Mouse (Mus musculus) kidney, adult 9 months (tissue): Measurements from ENCODE around the gene Ifi211.
"Not testable (repeated sequence)": the region's sequence is repeated elsewhere in the genome, so short reads cannot be mapped to it uniquely, and the experiment has no call there.

Experiments
- DNase-seq: peaks from one replicate; pipeline ENCODE4 v3.0.0; 2022

Gene Ifi211

DNA sequence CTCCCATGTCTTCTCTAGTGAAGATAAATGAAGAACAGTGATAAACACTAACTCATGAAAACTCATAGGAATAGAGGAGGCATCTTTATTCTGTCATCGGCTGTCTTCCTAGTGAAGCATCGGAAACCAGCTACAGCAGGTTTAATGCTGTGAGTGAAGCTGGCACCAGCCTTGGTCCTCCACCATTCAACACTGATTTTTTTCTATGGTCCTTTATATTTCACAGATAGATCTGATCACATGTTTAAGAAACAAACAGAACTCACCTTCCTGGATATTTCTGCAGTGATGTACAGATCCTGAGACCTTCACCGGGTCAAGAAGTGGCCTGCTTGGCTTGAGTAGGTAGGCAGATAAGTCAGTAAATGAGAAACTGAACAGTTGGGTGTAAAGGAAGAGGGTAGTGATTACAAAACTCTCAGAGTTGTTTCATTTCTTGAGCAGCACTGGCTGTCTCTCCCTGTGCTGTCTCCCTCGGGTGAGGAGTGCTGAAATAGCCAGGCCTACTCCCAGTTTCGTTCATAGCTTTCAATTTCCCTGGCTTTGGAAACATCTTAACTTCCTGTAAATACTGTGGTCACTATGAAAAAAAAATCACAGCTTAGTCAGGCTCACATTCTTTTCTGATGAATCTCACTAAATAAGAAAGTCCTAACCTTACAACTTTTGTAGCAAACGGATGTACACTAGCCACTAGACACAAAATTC, at the start of gene Ifi211:
TSS of gene Ifi211 (minus strand) at position 499 of the 708 bp plus-strand sequence.
- peak; percentile 52 for DNase-seq

GRCm38 (mm10) chr1:173961491-173961890, 48.6 kb upstream of the Ifi211 start:
- DNase-seq = not testable (repeated sequence)

GRCm38 (mm10) chr1:173959998-173960397, 47.2 kb upstream of the Ifi211 start:
- DNase-seq = not testable (repeated sequence)

DNA sequence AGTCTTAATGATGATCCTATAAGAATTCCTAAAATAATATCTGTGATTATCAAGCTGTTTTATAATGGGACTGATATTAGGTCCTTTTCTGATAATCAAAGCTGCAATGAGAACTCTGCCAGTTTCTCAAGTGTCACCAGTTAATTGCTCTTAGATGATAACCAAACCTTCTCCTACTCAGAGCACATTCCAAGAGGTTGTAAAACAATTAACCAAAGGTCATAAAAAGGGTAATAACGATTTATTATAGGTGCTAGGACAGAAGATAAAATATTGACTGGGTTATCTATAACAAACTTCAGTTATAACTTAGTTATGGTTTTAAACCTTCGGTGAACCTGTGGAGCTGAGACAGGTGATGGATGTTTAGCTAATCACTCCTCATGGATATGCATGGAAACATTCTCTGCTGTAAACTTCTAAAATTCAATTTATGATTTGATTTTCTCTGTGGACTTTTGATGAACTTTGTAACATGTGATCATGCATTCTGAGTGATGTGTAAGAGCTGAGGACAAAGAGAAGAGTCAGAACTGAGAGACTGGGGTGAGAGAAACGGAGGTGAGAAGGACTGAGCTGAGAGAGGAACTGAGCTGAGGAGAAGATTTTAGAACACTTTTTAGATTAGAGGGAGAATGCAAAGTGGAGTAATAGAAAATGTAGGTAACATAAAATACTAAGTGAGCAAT, 43.1 kb upstream of the Ifi211 start:
- DNase-seq = not testable (repeated sequence)

- DNase-seq = no peak
Measured at GRCm38 (mm10) chr1:173955071-173955796, 42.4 kb upstream of the Ifi211 start.

GRCm38 (mm10) chr1:173953563-173953962, 40.7 kb upstream of the Ifi211 start:
- no peak for DNase-seq

- not testable (repeated sequence) for DNase-seq
Measured at GRCm38 (mm10) chr1:173949044-173949443, 36.2 kb upstream of the Ifi211 start.

DNA sequence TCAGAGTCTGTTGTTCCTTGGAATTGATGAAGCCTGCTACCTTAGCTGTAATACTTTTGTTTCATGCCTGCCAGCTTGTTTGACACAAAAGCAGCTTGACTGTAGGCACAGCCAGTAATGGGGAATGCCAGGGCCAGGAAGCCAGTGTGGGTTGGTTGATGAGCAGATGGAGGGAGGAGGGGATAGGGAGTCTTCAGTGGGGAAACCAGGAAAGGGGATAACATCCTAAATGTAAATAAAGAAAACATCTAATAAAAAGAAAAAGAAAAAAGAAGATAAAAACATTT, 29.9 kb upstream of the Ifi211 start:
- not testable (repeated sequence) for DNase-seq

DNA sequence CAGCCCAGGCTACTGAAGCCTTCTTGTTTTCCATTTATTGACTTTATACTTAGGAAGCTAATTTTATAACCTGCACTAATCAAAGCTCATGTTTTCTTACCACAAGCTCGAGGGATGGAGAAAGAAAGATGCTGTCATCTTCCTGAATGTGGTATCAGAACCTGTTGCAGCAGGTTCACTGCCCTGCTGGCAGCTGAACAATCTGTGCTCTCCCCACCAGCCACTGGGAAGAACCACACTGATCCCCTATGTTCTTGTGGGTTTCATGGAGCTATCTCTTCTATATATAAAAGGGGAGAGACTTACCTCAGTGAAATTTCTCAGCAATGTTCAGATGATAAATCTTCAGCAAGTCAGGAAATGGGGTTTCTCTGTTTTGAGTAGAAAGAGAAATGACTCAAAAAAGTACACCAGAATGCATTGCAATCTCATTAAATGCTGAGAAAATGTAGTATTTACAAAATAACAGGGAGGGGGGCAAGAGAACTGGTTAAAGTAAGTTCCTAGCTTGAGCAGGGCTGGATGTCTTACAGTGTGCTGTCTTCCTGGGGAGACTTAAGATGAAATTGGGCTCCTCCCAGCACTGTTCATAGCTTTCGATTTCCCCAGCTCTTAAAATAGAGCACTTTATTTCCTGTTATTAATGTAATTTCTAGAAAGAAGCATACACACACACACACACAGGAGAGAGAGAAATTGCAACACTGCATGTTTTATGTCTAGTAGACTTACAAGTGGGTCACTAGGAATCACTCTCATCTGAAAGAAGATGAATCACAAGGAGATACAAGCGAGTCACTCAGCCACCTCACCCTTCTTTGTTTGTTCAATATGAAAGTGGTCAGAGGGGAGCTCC, 29.3 kb upstream of the Ifi211 start, which contains the start of the genes Mndal and Ifi203:
TSS of gene Mndal (minus strand) at position 568 of the 856 bp plus-strand sequence.
TSS of gene Ifi203 (minus strand) at position 749 of the 856 bp plus-strand sequence.
- DNase-seq = peak; percentile 8

DNA sequence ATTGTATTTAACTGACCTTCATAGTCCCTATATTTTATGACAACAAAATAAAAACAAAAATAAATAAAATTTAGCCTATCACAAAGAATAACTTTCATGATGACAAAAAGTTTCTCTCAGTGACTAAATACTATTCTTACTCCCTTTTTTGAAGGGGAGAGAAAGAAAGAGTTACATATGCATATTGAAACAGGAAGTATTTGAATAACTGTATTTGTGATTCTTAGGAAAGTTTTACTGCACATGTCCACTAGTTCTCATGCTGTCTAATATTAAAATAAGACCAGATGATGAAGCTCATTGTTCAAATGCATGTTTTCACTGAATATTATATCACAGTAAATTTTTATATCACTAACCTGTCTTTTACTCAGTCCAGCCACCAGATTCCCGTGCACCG, 28.7 kb upstream of the Ifi211 start:
- not testable (repeated sequence) for DNase-seq

- DNase-seq = not testable (repeated sequence)
Measured at GRCm38 (mm10) chr1:173919279-173919678, 6.4 kb upstream of the Ifi211 start.

GRCm38 (mm10) chr1:173914559-173914958, 1.7 kb upstream of the Ifi211 start:
- DNase-seq = no peak

DNA sequence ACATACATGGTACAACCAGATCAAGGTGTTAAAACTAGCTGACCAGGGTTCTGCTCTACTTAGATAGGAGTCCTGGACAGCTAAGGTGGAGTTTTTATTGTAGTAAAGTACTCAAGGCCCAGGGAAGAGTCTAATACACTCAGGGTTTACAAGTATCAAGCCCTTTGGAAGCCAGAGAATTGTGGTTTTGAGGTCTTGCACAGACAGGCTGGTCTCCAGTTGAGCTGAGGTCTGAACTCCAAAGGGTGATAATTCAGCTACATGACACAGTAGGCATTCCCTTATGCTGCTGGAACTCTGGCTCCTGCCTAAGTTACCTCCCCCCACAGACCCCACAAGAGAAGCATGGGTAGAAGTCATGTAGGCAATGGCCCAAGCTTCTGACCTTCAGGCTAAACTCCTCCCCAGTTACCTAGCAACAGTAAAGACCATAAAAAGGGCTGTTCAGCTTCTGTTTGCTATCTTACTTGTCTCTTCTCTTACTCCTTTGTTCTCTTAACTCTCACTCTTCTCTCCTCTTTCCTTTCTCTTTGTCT, 478 bp upstream of the Ifi211 start:
- DNase-seq = not testable (repeated sequence)

- no peak for DNase-seq
Measured at GRCm38 (mm10) chr1:173911808-173912464, 910 bp downstream of the Ifi211 start.

DNA sequence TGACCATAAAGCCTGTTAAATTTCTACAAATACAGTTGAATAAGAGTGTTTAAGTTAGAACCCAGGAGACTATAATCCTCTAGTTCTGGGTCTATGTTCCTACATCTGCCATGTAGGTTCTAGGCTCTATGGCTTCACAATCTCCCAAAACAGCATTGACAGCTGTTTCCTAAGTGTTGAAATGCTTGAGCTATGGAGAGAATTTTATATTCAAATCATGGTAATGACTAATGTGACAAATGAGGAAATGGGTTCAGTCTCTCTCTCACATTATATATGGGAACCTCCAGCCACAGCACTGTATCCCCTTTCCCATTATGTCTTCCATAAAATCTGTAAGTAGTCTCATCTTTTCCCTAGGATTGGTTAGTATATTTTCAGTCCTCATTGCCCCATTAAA, 4.5 kb downstream of the Ifi211 start:
- not testable (repeated sequence) for DNase-seq

DNA sequence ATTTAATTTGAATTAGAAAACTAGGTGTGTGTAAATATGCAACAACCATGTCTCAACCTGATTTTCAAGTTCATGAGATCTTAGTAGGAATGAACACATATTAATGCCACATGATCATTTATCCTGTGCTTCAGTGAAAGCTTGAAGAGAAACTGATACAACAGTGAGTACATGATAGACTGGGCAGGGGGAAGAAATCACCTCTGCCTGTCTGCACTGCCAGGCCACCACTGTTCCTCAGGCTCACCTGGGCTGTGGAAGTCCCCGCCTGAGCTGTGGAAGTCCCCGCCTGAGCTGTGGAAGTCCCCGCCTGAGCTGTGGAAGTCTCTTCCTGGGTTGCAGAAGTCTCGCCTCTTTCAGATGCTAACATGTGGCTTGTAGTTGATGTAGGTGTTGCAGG, 7.0 kb downstream of the Ifi211 start:
- DNase-seq = not testable (repeated sequence)

GRCm38 (mm10) chr1:173889741-173890140, 23.1 kb downstream of the Ifi211 start:
- DNase-seq = not testable (repeated sequence)

DNA sequence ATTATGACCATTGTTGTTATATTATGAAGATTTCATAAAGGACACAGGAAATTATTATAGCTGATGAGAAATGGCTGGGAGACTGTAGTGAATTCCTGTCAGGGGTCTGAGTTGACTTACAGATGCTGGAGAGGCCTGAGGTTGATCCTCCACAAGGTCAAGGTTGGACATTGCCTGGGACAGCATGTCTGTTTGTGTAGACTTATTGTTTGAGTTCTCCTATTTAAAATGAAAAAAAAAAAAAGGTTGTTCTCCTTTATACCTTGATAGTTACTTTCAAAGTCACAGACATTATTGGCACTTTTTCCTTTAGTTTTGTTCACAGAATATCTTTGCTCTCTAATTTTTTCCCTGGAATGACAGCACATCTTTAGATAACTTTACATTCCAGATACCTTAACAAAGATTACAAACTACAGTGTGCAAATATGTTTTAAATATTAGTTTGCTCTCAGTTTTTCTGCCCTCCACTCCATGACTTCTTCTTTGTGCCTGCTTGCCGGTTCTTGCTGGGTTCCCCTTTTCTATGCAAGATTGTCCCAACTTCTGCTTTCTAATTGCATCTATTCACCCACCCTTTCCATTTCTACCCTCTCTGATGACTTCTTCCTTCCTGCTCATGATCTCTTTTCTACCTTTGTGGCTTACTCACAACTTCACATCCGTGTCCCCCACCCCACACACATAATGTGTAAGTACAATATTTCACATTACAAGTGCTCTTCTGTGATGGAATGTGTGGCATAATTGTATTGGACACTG, 25.6 kb downstream of the Ifi211 start:
- not testable (repeated sequence) for DNase-seq

DNA sequence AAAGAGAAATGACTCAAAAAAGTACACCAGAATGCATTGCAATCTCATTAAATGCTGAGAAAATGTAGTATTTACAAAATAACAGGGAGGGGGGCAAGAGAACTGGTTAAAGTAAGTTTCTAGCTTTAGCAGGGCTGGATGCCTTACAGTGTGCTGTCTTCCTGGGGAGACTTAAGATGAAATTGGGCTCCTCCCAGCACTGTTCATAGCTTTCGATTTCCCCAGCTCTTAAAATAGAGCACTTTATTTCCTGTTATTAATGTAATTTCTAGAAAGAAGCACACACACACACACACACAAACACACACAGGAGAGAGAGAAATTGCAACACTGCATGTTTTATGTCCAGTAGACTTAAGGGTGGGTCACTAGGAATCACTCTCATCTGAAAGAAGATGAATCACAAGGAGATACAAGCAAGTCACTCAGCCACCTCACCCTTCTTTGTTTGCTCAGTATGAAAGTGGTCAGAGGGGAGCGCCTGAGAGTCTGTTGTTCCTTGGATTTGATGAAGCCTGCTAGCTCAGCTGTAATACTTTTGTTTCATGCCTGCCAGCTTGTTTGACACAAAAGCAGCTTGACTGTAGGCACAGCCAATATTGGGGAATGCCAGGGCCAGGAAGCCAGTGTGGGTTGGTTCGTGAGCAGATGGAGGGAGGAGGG, 32.7 kb downstream of the Ifi211 start:
- peak; percentile 33 for DNase-seq

DNA sequence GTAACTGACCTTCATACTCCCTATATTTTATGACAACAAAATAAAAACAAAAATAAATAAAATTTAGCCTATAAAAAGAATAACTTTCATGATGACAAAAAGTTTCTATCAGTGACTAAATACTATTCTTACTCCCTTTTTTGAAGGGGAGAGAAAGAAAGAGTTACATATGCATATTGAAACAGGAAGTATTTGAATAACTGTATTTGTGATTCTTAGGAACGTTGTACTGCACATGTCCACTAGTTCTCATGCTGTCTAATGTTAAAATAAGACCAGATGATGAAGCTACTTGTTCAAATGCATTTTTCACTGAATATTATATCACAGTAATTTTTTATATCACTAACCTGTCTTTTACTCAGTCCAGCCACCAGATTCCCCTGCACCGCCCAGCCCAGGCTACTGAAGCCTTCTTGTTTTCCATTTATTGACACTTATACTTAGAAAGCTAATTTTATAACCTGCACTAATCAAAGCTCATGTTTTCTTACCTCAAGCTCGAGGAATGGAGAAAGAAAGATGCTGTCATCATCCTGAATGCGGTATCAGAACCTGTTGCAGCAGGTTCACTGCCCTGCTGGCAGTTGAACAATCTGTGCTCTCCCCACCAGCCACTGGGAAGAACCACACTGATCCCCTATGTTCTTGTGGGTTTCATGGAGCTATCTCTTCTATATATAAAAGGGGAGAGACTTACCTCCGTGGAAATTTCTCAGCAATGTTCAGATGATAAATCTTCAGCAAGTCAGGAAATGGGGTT, 33.4 kb downstream of the Ifi211 start:
- DNase-seq = not testable (repeated sequence)
